Mouse (Mus musculus) stomach, postnatal 0 days (tissue): ENCODE results near the gene Pgs1. TPM values are rescaled to one million over a fixed set of nuclear protein-coding genes. Genes with fewer than 3 reads are reported as not detected.
A peak's percentile ranks its signal among the peaks of the same experiment; 100 is the strongest.

Source experiments
- ATAC-seq: fragments of 200-750 bp; cut with Nextera tagmentation; 2 replicates; pipeline ENCODE4 v1.8.0; 2017; ENCODE audit not compliant: low FRiP score, low TSS enrichment
- DNase-seq: peaks from one replicate; pipeline ENCODE4 v3.0.0-alpha.2; 2016; ENCODE audit warnings: low spot score
- H3K27ac ChIP-seq: fragments of 300-500 bp; sonication (generic); replicated peaks from 2 replicates; pipeline ENCODE4 v1.5.1; 2014; ENCODE audit warnings: mild to moderate bottlenecking, control low read depth
- H3K27me3 ChIP-seq: fragments of 300-500 bp; sonication (generic); 2 replicates; pipeline ENCODE4 v1.6.1; 2014; ENCODE audit warnings: low read length; ENCODE audit not compliant: control insufficient read depth, insufficient read depth
- H3K36me3 ChIP-seq: fragments of 300-500 bp; sonication (generic); 2 replicates; pipeline ENCODE4 v1.6.1; 2014; ENCODE audit warnings: low read length, mixed read lengths; ENCODE audit not compliant: control insufficient read depth, insufficient read depth
- H3K4me1 ChIP-seq: fragments of 300-500 bp; sonication (generic); replicated peaks from 2 replicates; pipeline ENCODE4 v1.6.1; 2014; ENCODE audit warnings: antibody characterized with exemption; ENCODE audit not compliant: control insufficient read depth, insufficient read depth
- H3K4me2 ChIP-seq: fragments of 300-500 bp; sonication (generic); replicated peaks from 2 replicates; pipeline ENCODE4 v1.6.1; 2014; ENCODE audit warnings: low read depth, mild to moderate bottlenecking, control low read depth, moderate library complexity
- H3K4me3 ChIP-seq: fragments of 300-500 bp; sonication (generic); 2 replicates; pipeline ENCODE4 v1.5.1; 2014; ENCODE audit warnings: low read depth, low read length, control low read depth
- H3K9ac ChIP-seq: fragments of 300-500 bp; sonication (generic); 2 replicates; pipeline ENCODE4 v1.6.1; 2014; ENCODE audit warnings: mild to moderate bottlenecking, low read length, control low read depth, mixed read lengths
- H3K9me3 ChIP-seq: fragments of 300-500 bp; sonication (generic); 2 replicates; pipeline ENCODE4 v1.6.1; 2016; ENCODE audit warnings: low read length; ENCODE audit not compliant: control insufficient read depth
- CTCF ChIP-seq: IDR thresholded peaks from 2 replicates; pipeline ENCODE4 v1.5.1; 2016; ENCODE audit warnings: antibody characterized with exemption, low read depth, mild to moderate bottlenecking, moderate library complexity
- EP300 ChIP-seq: optimal IDR thresholded peaks from 2 replicates; pipeline ENCODE3; 2016; ENCODE audit warnings: antibody characterized with exemption
- WGBS: fragments of 180-500 bp; shearing (Covaris S2); extraction: QIAGEN DNeasy Blood & Tissue Kit; methylation state at CpG from one replicate; pipeline ENCODE4 v1.1.7; 2014; 5-methylcytosine and 5-hydroxymethylcytosine counted together
- polyA plus RNA-seq: library from polyadenylated mRNA; unstranded; fragments of >200 nt; fragmentation: Nextera tagmentation; extraction: Ambion mirVana; gene quantifications from 2 replicates; pipeline ENCODE4 v1.2.1, GENCODE M21; 2015

Gene Pgs1
- polyA plus RNA-seq, 1 experiment from 2014 or later = 28.7 TPM

GRCm38 (mm10) chr11:118008144-118008805, 22.2 kb downstream of the Pgs1 start:
- Histone ChIP-seq H3K27ac (peak overlapping the region; percentile 41; the same call in 1 of the 2 replicates), H3K27me3 (no peaks in the 10 kb centered on the region), H3K4me3 (no peak overlapping the region), H3K4me1 (peaks cover 7% of the 10 kb centered on the region), H3K9me3 (no peaks in the 10 kb centered on the region), H3K9ac (no peak overlapping the region; the same call in 1 of the 2 replicates), H3K36me3 (peaks cover 17% of the 10 kb centered on the region), H3K4me2 (no peak overlapping the region)
- TF ChIP-seq EP300 = no peak
- no peak for TF ChIP-seq CTCF
- DNase-seq (no peak), ATAC-seq (no peak)
- WGBS = 58% methylated on average over 5 of the region's 5 CpGs

DNA sequence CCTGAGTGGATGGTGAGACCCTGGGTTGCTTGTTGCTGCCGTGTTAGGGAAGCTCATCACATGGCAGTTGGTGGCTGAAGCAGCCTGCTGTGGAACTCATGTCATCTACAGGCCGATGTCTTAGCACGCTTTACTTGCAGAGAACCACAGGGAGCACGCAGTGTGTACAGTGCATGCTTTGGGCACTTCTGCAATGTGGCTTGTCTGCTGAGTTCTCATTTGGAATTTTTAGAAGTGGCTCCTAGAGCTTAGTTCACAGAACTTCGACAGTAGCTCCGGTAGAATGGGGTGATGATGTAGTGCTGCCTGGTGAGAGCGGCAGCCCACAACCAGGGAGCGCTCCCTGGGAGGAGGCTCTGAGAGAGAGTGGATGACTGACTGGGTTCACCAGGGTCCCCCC, 22.8 kb downstream of the Pgs1 start:
- TF ChIP-seq CTCF = no peak
- TF ChIP-seq EP300 = no peak
- no peak for ATAC-seq
- Histone ChIP-seq H3K4me2 (no peak overlapping the region), H3K9me3 (no peaks in the 10 kb centered on the region), H3K36me3 (peaks cover 12% of the 10 kb centered on the region), H3K9ac (no peak overlapping the region; the same call in 1 of the 2 replicates), H3K27ac (no peak overlapping the region), H3K4me1 (peaks cover 7% of the 10 kb centered on the region), H3K4me3 (no peak overlapping the region), H3K27me3 (no peaks in the 10 kb centered on the region)
- no peak for DNase-seq
- WGBS = 84% methylated on average over 8 of the region's 8 CpGs

- Histone ChIP-seq H3K27ac (peak overlapping the region; percentile 35; the same call in 1 of the 2 replicates), H3K4me3 (no peak overlapping the region), H3K36me3 (peaks cover 11% of the 10 kb centered on the region), H3K9me3 (no peaks in the 10 kb centered on the region), H3K4me1 (peaks cover 7% of the 10 kb centered on the region), H3K27me3 (no peaks in the 10 kb centered on the region), H3K9ac (no peak overlapping the region), H3K4me2 (no peak overlapping the region)
- WGBS = 47% methylated on average over 4 of the region's 4 CpGs
- ATAC-seq (0 out of 2 replicates have a peak, but pooled peaks have one; percentile 4), DNase-seq (no peak)
- TF ChIP-seq CTCF (no peak), EP300 (no peak)
These were observed 23.9 kb downstream of the Pgs1 start for GRCm38 (mm10) chr11:118009865-118010571.

DNA sequence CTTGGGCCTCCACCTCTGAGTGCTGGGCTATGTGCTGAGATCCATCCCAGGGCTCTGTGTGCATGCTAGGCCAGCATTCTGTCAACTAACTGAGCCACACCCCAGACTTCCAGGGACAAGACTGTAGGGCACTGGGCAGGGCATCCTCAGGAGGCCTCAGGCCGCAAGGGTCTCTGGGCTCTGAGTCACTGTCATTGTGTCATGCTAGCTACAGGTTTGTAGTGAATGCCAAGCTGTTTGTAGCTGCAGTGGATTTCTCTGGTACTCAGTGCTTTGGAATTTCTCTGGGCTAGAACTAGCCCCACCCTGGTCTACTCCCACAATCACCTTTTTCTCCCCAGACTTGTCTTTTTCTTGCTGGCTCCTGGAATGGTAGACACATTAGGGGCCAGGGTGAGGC, 26.5 kb downstream of the Pgs1 start:
- WGBS = 67% methylated on average over 1 of the region's 1 CpGs
- H3K27me3 ChIP-seq = no peaks in the 10 kb centered on the region
- H3K9ac ChIP-seq = no peak overlapping the region
- no peak; the same call in 1 of the 2 replicates for ATAC-seq
- H3K4me1 ChIP-seq = peaks cover 7% of the 10 kb centered on the region
- 0 out of 2 replicates have a peak overlapping the region, but pooled peaks have one; percentile 36 for H3K27ac ChIP-seq
- no peaks in the 10 kb centered on the region for H3K9me3 ChIP-seq
- DNase-seq = no peak
- TF ChIP-seq CTCF (no peak), EP300 (no peak)
- H3K4me2 ChIP-seq = no peak overlapping the region
- H3K36me3 ChIP-seq = no peaks in the 10 kb centered on the region; the same call in 1 of the 2 replicates
- H3K4me3 ChIP-seq = no peak overlapping the region

- Histone ChIP-seq H3K27me3 (no peaks in the 10 kb centered on the region), H3K9me3 (no peaks in the 10 kb centered on the region), H3K4me3 (no peak overlapping the region), H3K27ac (no peak overlapping the region), H3K4me1 (peaks cover 4% of the 10 kb centered on the region), H3K4me2 (no peak overlapping the region), H3K9ac (no peak overlapping the region; the same call in 1 of the 2 replicates), H3K36me3 (no peaks in the 10 kb centered on the region; the same call in 1 of the 2 replicates)
- WGBS = 62% methylated on average over 2 of the region's 2 CpGs
- DNase-seq = no peak
- TF ChIP-seq EP300 = no peak
- no peak for TF ChIP-seq CTCF
- ATAC-seq = no peak
These were observed 27.2 kb downstream of the Pgs1 start for GRCm38 (mm10) chr11:118013339-118013738.
